Mouse (Mus musculus): ENCODE results near the gene Ccdc189. TPM values are rescaled to one million over a fixed set of nuclear protein-coding genes. Genes with fewer than 3 reads are reported as not detected.

Ccdc189 gene
- not detected for polyA plus RNA-seq (2014; fragmentation: Illumina TruSeq; extraction: RNeasy Lipid Tissue Mini Kit (QIAGEN cat#74804))

DNA sequence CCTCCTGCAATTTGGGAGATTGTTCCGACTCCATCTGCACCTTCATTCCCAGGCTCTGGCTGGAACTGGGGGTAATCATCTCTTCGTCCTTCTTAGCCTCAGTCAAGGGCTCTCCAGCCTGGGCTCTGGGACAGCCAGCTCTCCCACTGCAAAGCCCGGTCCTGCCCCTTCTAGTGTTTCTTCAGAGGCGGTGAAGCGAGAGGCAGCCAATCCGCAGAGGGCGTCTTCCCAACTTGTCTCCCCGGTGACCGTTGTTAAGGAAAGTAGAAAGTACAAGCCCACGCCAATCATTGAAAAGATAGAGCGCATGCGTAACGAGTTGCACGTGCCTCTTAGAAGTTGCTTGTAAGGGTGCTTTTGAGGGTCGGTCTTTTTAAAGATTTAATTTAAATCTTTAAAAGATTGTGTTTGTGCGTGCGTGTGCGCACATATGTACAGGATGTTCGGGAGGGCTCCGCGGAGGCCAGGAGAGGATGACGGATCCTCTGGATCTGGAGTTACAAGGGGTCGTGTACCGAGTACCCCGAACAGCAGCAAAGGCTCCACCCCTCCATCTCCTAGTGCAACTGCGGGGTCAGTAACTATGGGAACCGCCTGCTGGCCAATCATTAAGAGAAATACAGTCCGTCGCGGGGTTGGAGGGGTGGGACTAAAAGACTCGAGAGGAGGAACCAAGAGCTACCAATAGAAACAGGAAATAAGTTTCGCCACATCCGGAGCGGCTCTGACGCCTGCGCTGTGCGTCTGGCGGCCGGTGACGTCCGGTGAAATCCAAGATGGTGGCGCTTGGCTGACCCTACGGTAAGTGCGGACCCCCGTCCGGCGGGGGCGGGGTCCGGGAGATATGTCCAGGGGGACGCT, at the start of gene Ccdc189, which contains the start of gene Rnf40:
Gene Ccdc189, minus strand, starts transcription at position 585 of the 861 bp plus-strand sequence.
Gene Rnf40, plus strand, starts transcription at position 757 of the 861 bp plus-strand sequence.

DNA sequence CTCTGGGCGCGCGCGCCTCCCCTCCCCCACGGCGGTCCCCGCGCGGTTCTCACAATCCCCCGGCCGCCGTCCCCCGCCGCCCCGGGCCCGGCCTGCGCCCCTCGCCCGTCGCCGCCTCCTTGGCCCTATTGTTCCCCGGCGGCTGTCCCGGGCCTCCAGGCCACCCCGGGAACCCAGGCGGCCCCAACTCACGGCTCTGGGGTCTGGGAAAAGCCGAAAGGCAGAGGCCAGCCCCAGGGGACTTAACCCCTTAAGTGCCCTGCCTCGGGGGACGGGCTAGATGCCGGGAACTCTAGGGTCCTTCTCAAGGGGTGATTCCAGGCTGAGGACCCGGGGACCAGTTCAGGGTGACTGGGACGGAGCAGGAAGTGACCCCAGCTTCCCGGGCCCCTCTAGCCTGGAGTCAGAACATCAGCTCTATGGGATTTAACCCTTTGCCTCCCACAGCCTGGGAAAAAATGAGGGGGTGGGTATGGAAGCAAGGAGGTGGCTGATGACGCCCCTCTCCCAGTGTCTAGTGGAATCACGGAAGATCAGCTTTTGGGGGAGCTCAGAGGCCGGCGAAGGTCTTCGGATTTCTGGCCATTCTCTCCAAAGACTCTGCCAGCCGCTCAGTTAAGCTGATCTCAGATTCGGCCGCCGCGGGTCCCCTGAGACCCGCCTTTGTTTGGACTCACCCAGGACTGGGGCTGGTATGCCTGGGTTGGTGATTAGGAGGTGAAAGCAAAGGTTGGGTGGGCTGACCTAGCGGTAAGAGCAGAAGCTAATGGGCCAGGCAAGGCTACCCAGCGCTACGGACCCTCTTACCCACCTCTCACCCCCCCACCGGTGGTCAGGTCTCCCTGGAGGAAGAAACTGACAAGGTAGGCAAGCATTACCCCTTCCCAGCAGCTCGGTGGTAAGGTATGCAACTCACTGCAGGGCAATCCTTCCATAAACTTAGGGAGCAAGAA, 26.8 kb upstream of the Ccdc189 start, which contains the start of gene Zfp629:
Gene Zfp629, minus strand, starts transcription at position 907 of the 953 bp plus-strand sequence.

DNA sequence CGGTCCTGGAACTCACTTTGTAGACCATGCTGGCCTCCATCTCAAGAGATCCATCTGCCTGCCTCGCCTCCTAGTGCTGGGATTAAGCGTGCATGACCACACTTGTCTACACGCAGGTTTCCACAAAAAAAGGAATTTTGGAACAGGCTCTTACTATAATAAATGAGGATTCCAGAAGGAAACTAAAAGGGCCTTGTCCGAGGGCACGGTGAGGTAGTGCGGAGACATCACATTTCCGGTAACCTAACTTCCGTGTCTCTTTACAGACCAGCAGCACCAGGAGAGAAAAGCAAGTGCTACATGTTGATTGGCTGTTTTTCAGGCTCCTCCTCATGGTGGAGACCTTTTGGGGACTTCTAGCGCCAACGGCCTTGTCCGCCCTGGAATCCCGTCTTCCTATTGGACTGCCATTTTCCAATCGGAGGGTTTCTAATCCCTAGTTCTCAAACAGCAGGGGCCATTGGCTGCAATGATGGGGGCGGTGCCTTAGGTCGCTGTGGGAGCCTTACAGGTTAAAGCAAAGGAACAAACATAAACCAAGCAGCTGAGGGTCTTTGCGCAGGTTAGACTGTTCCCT, 15.4 kb downstream of the Ccdc189 start, which contains the start of gene Phkg2:
Gene Phkg2, plus strand, starts transcription at position 446 of the 577 bp plus-strand sequence.

DNA sequence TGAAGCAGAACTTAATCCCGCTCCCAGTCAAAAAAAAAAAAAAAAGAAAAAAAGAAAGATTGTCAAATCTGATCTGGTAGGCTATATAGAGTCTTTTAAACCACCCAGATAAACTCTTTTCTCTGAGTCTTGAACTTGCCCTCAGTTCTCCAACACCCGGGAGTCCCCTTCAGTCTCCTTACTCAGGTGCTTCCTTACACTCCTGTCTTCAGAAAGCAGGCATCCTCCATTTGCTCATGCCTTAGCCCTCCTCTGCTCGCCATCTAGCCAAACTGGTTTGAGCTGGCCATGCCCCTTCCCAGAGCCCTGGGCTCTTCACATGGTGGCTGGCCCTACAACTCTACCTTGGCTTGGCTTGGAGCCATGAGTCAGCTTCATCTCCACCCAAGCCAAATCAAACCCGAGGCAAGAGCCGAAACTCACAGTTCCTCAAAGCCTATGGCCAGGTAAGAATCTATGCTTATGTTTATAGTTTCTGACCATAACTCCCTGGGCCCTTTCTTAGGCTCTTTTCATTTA, 27.0 kb downstream of the Ccdc189 start, which contains the start of gene Tmem265:
Gene Tmem265, plus strand, starts transcription at position 51 of the 519 bp plus-strand sequence.

Other genes starting within 250 kb of the Ccdc189 start
- 3.3 TPM for gene Zfp768, start 243.0 kb downstream of the Ccdc189 start, polyA plus RNA-seq (2014; fragmentation: Illumina TruSeq; extraction: RNeasy Lipid Tissue Mini Kit (QIAGEN cat#74804))
- 3.6 TPM for gene Zfp747, start 212.5 kb downstream of the Ccdc189 start, polyA plus RNA-seq (2014; fragmentation: Illumina TruSeq; extraction: RNeasy Lipid Tissue Mini Kit (QIAGEN cat#74804))
- 2.4 TPM for gene 9130019O22Rik, start 201.4 kb downstream of the Ccdc189 start, polyA plus RNA-seq (2014; fragmentation: Illumina TruSeq; extraction: RNeasy Lipid Tissue Mini Kit (QIAGEN cat#74804))
- 1.1 TPM for gene E430018J23Rik, start 195.0 kb downstream of the Ccdc189 start, polyA plus RNA-seq (2014; fragmentation: Illumina TruSeq; extraction: RNeasy Lipid Tissue Mini Kit (QIAGEN cat#74804))
- gene Zfp764, start 181.8 kb downstream of the Ccdc189 start, polyA plus RNA-seq (2014; fragmentation: Illumina TruSeq; extraction: RNeasy Lipid Tissue Mini Kit (QIAGEN cat#74804)): 4.1 TPM
- gene Zfp688, start 166.5 kb downstream of the Ccdc189 start, polyA plus RNA-seq (2014; fragmentation: Illumina TruSeq; extraction: RNeasy Lipid Tissue Mini Kit (QIAGEN cat#74804)): 0.86 TPM
- 3.1 TPM for gene Zfp689, start 139.4 kb downstream of the Ccdc189 start, polyA plus RNA-seq (2014; fragmentation: Illumina TruSeq; extraction: RNeasy Lipid Tissue Mini Kit (QIAGEN cat#74804))
- gene Prr14, start 129.0 kb downstream of the Ccdc189 start, polyA plus RNA-seq (2014; fragmentation: Illumina TruSeq; extraction: RNeasy Lipid Tissue Mini Kit (QIAGEN cat#74804)): 18.0 TPM
- 7.7 TPM for gene Fbrs, start 109.4 kb downstream of the Ccdc189 start, polyA plus RNA-seq (2014; fragmentation: Illumina TruSeq; extraction: RNeasy Lipid Tissue Mini Kit (QIAGEN cat#74804))
- 11.4 TPM for gene Srcap, start 76.6 kb downstream of the Ccdc189 start, polyA plus RNA-seq (2014; fragmentation: Illumina TruSeq; extraction: RNeasy Lipid Tissue Mini Kit (QIAGEN cat#74804))
- gene Gm42715, start 69.0 kb downstream of the Ccdc189 start, polyA plus RNA-seq (2014; fragmentation: Illumina TruSeq; extraction: RNeasy Lipid Tissue Mini Kit (QIAGEN cat#74804)): 6.7 TPM
- not detected for gene Tmem265, start 27.2 kb downstream of the Ccdc189 start, polyA plus RNA-seq (2014; fragmentation: Illumina TruSeq; extraction: RNeasy Lipid Tissue Mini Kit (QIAGEN cat#74804))
- 7.7 TPM for gene Phkg2, start 15.3 kb downstream of the Ccdc189 start, polyA plus RNA-seq (2014; fragmentation: Illumina TruSeq; extraction: RNeasy Lipid Tissue Mini Kit (QIAGEN cat#74804))
- gene Rnf40, start 172 bp upstream of the Ccdc189 start, polyA plus RNA-seq (2014; fragmentation: Illumina TruSeq; extraction: RNeasy Lipid Tissue Mini Kit (QIAGEN cat#74804)): 2.9 TPM
- gene Zfp629, start 27.2 kb upstream of the Ccdc189 start, polyA plus RNA-seq (2014; fragmentation: Illumina TruSeq; extraction: RNeasy Lipid Tissue Mini Kit (QIAGEN cat#74804)): 11.5 TPM
- 6.5 TPM for gene Bcl7c, start 120.3 kb upstream of the Ccdc189 start, polyA plus RNA-seq (2014; fragmentation: Illumina TruSeq; extraction: RNeasy Lipid Tissue Mini Kit (QIAGEN cat#74804))
- gene Ctf1, start 124.1 kb upstream of the Ccdc189 start, polyA plus RNA-seq (2014; fragmentation: Illumina TruSeq; extraction: RNeasy Lipid Tissue Mini Kit (QIAGEN cat#74804)): 2.4 TPM
- not detected for gene Ctf2, start 143.6 kb upstream of the Ccdc189 start, polyA plus RNA-seq (2014; fragmentation: Illumina TruSeq; extraction: RNeasy Lipid Tissue Mini Kit (QIAGEN cat#74804))
- 0.66 TPM for gene Fbxl19, start 155.9 kb upstream of the Ccdc189 start, polyA plus RNA-seq (2014; fragmentation: Illumina TruSeq; extraction: RNeasy Lipid Tissue Mini Kit (QIAGEN cat#74804))
- gene Orai3, start 181.2 kb upstream of the Ccdc189 start, polyA plus RNA-seq (2014; fragmentation: Illumina TruSeq; extraction: RNeasy Lipid Tissue Mini Kit (QIAGEN cat#74804)): 2.7 TPM
- 6.6 TPM for gene Setd1a, start 188.1 kb upstream of the Ccdc189 start, polyA plus RNA-seq (2014; fragmentation: Illumina TruSeq; extraction: RNeasy Lipid Tissue Mini Kit (QIAGEN cat#74804))
- not detected for gene Gm49388, start 197.0 kb upstream of the Ccdc189 start, polyA plus RNA-seq (2014; fragmentation: Illumina TruSeq; extraction: RNeasy Lipid Tissue Mini Kit (QIAGEN cat#74804))
- gene Hsd3b7, start 212.0 kb upstream of the Ccdc189 start, polyA plus RNA-seq (2014; fragmentation: Illumina TruSeq; extraction: RNeasy Lipid Tissue Mini Kit (QIAGEN cat#74804)): 8.1 TPM
- gene Stx4a, start 235.7 kb upstream of the Ccdc189 start, polyA plus RNA-seq (2014; fragmentation: Illumina TruSeq; extraction: RNeasy Lipid Tissue Mini Kit (QIAGEN cat#74804)): 12.8 TPM
- gene Stx1b, start 236.0 kb upstream of the Ccdc189 start, polyA plus RNA-seq (2014; fragmentation: Illumina TruSeq; extraction: RNeasy Lipid Tissue Mini Kit (QIAGEN cat#74804)): 1.1 TPM

All from ovary, adult 10 weeks (tissue).